Mouse (Mus musculus) macrophage (primary cell): Measurements from ENCODE around the gene Dach1. TPM values are rescaled to one million over a fixed set of nuclear protein-coding genes. Genes with fewer than 3 reads are reported as not detected.

Experiments used
- H3K27ac ChIP-seq: fragments of 350-480 bp; formaldehyde crosslinking; 2 replicates; pipeline ENCODE4 v1.9.0; 2021
- H3K36me3 ChIP-seq: fragments of 350-480 bp; formaldehyde crosslinking; 2 replicates; pipeline ENCODE4 v1.9.0; 2021; ENCODE audit errors: inconsistent target
- H3K4me3 ChIP-seq: fragments of 350-480 bp; formaldehyde crosslinking; 2 replicates; pipeline ENCODE4 v1.9.0; 2021; ENCODE audit errors: inconsistent target
- H3K79me2 ChIP-seq: fragments of 350-480 bp; formaldehyde crosslinking; 2 replicates; pipeline ENCODE4 v1.9.0; 2021; ENCODE audit errors: inconsistent target
- WGBS: methylation state at CpG from one replicate; pipeline ENCODE4 v1.1.7; 2026; ENCODE audit warnings: inconsistent platforms; ENCODE audit not compliant: missing documents; 5-methylcytosine and 5-hydroxymethylcytosine counted together
- polyA plus RNA-seq: library from polyadenylated mRNA; stranded (reverse); fragments of 250-400 nt; gene quantifications from 3 replicates; pipeline ENCODE4 v1.2.4, GENCODE M21; 2018; ENCODE audit warnings: inconsistent platforms

The Dach1 gene
- polyA plus RNA-seq, 1 experiment from 2014 or later: 0.14 TPM

GRCm38 (mm10) chr14:98084720-98085119 is 84.8 kb downstream of the Dach1 start:
- Histone ChIP-seq H3K27ac (no peak overlapping the region), H3K79me2 (no peaks in the 10 kb centered on the region), H3K4me3 (no peak overlapping the region), H3K36me3 (no peaks in the 10 kb centered on the region)
- 92% methylated on average over 1 of the region's 1 CpGs for WGBS

GRCm38 (mm10) chr14:98083419-98083818 is 86.1 kb downstream of the Dach1 start:
- no peaks in the 10 kb centered on the region for H3K79me2 ChIP-seq
- H3K36me3 ChIP-seq: no peaks in the 10 kb centered on the region
- H3K4me3 ChIP-seq: no peak overlapping the region
- WGBS: 88% methylated on average over 1 of the region's 1 CpGs
- no peak overlapping the region for H3K27ac ChIP-seq

- Histone ChIP-seq H3K4me3 (no peak overlapping the region), H3K79me2 (no peaks in the 10 kb centered on the region), H3K27ac (no peak overlapping the region), H3K36me3 (no peaks in the 10 kb centered on the region)
- 95% methylated on average over 6 of the region's 6 CpGs for WGBS
Observed at GRCm38 (mm10) chr14:98080014-98080413, 89.6 kb downstream of the Dach1 start.

GRCm38 (mm10) chr14:98077996-98078395 is 91.6 kb downstream of the Dach1 start:
- H3K4me3 ChIP-seq: no peak overlapping the region
- no peaks in the 10 kb centered on the region for H3K79me2 ChIP-seq
- H3K27ac ChIP-seq: no peak overlapping the region
- H3K36me3 ChIP-seq: no peaks in the 10 kb centered on the region

GRCm38 (mm10) chr14:98073421-98074080 is 96.0 kb downstream of the Dach1 start:
- no peaks in the 10 kb centered on the region for H3K79me2 ChIP-seq
- no peak overlapping the region for H3K4me3 ChIP-seq
- 94% methylated on average over 12 of the region's 12 CpGs for WGBS
- H3K36me3 ChIP-seq: no peaks in the 10 kb centered on the region
- H3K27ac ChIP-seq: no peak overlapping the region

- H3K27ac ChIP-seq: no peak overlapping the region
- no peaks in the 10 kb centered on the region for H3K79me2 ChIP-seq
- no peaks in the 10 kb centered on the region for H3K36me3 ChIP-seq
- WGBS: 89% methylated on average over 11 of the region's 11 CpGs
- no peak overlapping the region for H3K4me3 ChIP-seq
Observed at GRCm38 (mm10) chr14:98072647-98073420, 96.7 kb downstream of the Dach1 start.

- 100% methylated on average over 1 of the region's 4 CpGs for WGBS
- Histone ChIP-seq H3K36me3 (no peaks in the 10 kb centered on the region), H3K79me2 (no peaks in the 10 kb centered on the region), H3K4me3 (no peak overlapping the region), H3K27ac (no peak overlapping the region)
Observed at GRCm38 (mm10) chr14:98071877-98072276, 97.7 kb downstream of the Dach1 start.

- Histone ChIP-seq H3K27ac (no peak overlapping the region), H3K36me3 (no peaks in the 10 kb centered on the region), H3K4me3 (no peak overlapping the region), H3K79me2 (no peaks in the 10 kb centered on the region)
- WGBS: 50% methylated on average over 4 of the region's 4 CpGs
Observed at GRCm38 (mm10) chr14:98067273-98067905, 102.2 kb downstream of the Dach1 start.

- Histone ChIP-seq H3K27ac (no peak overlapping the region), H3K4me3 (no peak overlapping the region), H3K79me2 (no peaks in the 10 kb centered on the region), H3K36me3 (no peaks in the 10 kb centered on the region)
- 94% methylated on average over 2 of the region's 2 CpGs for WGBS
Observed at GRCm38 (mm10) chr14:98064190-98064589, 105.4 kb downstream of the Dach1 start.

GRCm38 (mm10) chr14:98049329-98049728 is 120.2 kb downstream of the Dach1 start:
- 78% methylated on average over 2 of the region's 2 CpGs for WGBS
- no peak overlapping the region for H3K27ac ChIP-seq
- H3K79me2 ChIP-seq: no peaks in the 10 kb centered on the region
- no peak overlapping the region for H3K4me3 ChIP-seq
- no peaks in the 10 kb centered on the region for H3K36me3 ChIP-seq

GRCm38 (mm10) chr14:98048403-98048802 is 121.2 kb downstream of the Dach1 start:
- no peak overlapping the region for H3K4me3 ChIP-seq
- 88% methylated on average over 2 of the region's 2 CpGs for WGBS
- no peaks in the 10 kb centered on the region for H3K79me2 ChIP-seq
- H3K27ac ChIP-seq: no peak overlapping the region
- no peaks in the 10 kb centered on the region for H3K36me3 ChIP-seq

- WGBS: 86% methylated on average over 3 of the region's 3 CpGs
- H3K27ac ChIP-seq: no peak overlapping the region
- H3K4me3 ChIP-seq: no peak overlapping the region
- H3K79me2 ChIP-seq: no peaks in the 10 kb centered on the region
- H3K36me3 ChIP-seq: no peaks in the 10 kb centered on the region
Observed at GRCm38 (mm10) chr14:98047670-98048069, 121.9 kb downstream of the Dach1 start.

- no peaks in the 10 kb centered on the region for H3K79me2 ChIP-seq
- no peaks in the 10 kb centered on the region for H3K36me3 ChIP-seq
- no peak overlapping the region for H3K27ac ChIP-seq
- H3K4me3 ChIP-seq: no peak overlapping the region
Observed at GRCm38 (mm10) chr14:98046960-98047359, 122.6 kb downstream of the Dach1 start.

- H3K79me2 ChIP-seq: no peaks in the 10 kb centered on the region
- WGBS: 90% methylated on average over 1 of the region's 1 CpGs
- H3K27ac ChIP-seq: no peak overlapping the region
- H3K36me3 ChIP-seq: no peaks in the 10 kb centered on the region
- H3K4me3 ChIP-seq: no peak overlapping the region
Observed at GRCm38 (mm10) chr14:98038524-98038923, 131.0 kb downstream of the Dach1 start.

- 97% methylated on average over 3 of the region's 3 CpGs for WGBS
- H3K36me3 ChIP-seq: no peaks in the 10 kb centered on the region
- H3K79me2 ChIP-seq: no peaks in the 10 kb centered on the region
- no peak overlapping the region for H3K4me3 ChIP-seq
- H3K27ac ChIP-seq: no peak overlapping the region
Observed at GRCm38 (mm10) chr14:98037175-98037574, 132.4 kb downstream of the Dach1 start.
